Mouse (Mus musculus): ENCODE results near the gene Zcchc24. TPM values are rescaled to one million over a fixed set of nuclear protein-coding genes. Genes with fewer than 3 reads are reported as not detected.

Zcchc24 gene
- polyA plus RNA-seq, 1 experiment from 2014 or later = 19.5 TPM

DNA sequence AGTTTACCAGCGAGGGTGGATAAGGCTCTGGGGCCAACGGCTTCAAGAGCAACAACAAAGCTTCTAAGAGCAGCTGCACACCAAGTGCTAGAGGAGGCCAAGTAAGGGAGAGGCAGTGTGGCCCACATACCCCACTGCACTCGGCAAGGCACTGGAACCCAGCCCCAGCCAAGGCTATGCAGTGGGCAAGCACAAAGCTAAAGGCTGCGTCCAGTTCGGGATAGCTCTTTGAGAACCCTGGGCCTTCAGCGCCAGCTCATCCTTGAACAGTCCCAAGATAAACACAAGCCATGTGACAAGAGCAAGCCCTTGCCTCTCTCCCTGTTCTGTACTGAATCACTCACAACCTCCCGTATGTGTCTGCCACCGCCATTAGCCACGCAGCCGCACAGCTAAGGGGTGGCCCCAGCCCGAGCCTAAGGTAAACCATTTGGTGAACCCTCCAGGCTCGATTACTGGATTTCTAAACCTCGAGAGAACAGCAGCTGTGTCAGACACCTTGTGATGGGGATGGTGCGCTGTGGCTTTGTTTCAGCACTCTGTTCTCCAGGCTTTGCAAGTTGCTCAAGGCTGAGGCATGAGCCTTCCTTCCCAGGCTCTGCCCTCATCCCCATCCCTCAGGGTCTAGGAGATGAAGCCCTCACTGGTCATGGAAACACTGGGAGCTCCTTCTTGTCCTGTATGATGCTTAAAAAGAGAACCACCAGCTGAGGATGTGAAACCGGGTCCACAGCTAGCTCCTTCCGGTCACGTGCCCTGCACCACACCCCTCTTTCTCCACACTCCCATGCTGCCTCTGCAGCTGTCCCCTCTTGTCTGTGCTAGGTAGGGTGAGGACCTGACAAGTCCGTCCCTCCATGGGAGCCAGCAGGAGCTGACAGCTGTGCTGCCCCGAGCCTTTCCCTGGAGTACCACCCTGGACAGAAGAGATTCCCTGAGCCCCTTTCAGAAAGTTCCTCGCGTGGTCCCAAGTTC lies 21.6 kb downstream of the Zcchc24 start:
- ATAC-seq (replicated peaks; ENCODE audit: extremely low read depth, insufficient read depth, low FRiP score) = 0 out of 2 replicates have a peak, but pooled peaks have one; percentile 10
- WGBS = 62% methylated on average over 21 of the region's 21 CpGs
- Histone ChIP-seq H3K27me3 (ENCODE audit: control insufficient read depth, insufficient read depth, low read length) (no peaks in the 10 kb centered on the region), H3K4me2 (ENCODE audit: low read depth, low read length) (no peak overlapping the region), H3K36me3 (ENCODE audit: control insufficient read depth, insufficient read depth) (peaks cover 5% of the 10 kb centered on the region), H3K9ac (ENCODE audit: low read length) (0 out of 2 replicates have a peak overlapping the region, but pooled peaks have one; percentile 20), H3K4me1 (ENCODE audit: control insufficient read depth, insufficient read depth, low read length) (peaks cover 64% of the 10 kb centered on the region), H3K27ac (ENCODE audit: low read length) (peak overlapping the region; percentile 18; the same call in 1 of the 2 replicates), H3K4me3 (ENCODE audit: low read length) (no peak overlapping the region), H3K9me3 (replicated peaks; ENCODE audit: control insufficient read depth, low read length) (no peaks in the 10 kb centered on the region)

DNA sequence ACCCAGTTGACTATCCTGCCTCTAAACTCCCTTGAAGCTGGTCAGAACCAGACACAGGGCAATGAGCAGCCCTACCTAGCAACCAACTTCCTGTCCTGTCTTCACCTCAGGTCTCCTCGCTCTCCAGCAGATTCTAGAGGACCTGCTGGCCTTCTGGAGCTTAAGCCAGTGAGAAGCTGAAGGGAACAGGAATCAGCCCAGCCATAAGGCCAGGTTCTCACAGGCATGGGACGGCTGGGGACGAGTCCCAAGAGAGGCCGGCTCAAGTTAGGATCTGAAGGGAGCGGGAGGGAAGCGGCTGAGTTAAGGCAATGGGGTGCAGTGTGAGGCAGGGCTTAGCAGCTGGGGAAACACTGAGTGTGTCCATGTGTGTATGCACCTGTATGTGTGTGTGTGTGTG lies 22.5 kb downstream of the Zcchc24 start:
- H3K4me3 ChIP-seq (ENCODE audit: low read length) = no peak overlapping the region
- no peak overlapping the region for H3K9ac ChIP-seq (ENCODE audit: low read length)
- 87% methylated on average over 6 of the region's 6 CpGs for WGBS
- H3K27ac ChIP-seq (ENCODE audit: low read length) = peak overlapping the region; percentile 57
- no peaks in the 10 kb centered on the region for H3K9me3 ChIP-seq (replicated peaks; ENCODE audit: control insufficient read depth, low read length)
- H3K4me2 ChIP-seq (ENCODE audit: low read depth, low read length) = no peak overlapping the region
- no peaks in the 10 kb centered on the region for H3K27me3 ChIP-seq (ENCODE audit: control insufficient read depth, insufficient read depth, low read length)
- peaks cover under 1% of the 10 kb centered on the region; the same call in 1 of the 2 replicates for H3K36me3 ChIP-seq (ENCODE audit: control insufficient read depth, insufficient read depth)
- no peak for ATAC-seq (replicated peaks; ENCODE audit: extremely low read depth, insufficient read depth, low FRiP score)
- peaks cover 64% of the 10 kb centered on the region for H3K4me1 ChIP-seq (ENCODE audit: control insufficient read depth, insufficient read depth, low read length)

DNA sequence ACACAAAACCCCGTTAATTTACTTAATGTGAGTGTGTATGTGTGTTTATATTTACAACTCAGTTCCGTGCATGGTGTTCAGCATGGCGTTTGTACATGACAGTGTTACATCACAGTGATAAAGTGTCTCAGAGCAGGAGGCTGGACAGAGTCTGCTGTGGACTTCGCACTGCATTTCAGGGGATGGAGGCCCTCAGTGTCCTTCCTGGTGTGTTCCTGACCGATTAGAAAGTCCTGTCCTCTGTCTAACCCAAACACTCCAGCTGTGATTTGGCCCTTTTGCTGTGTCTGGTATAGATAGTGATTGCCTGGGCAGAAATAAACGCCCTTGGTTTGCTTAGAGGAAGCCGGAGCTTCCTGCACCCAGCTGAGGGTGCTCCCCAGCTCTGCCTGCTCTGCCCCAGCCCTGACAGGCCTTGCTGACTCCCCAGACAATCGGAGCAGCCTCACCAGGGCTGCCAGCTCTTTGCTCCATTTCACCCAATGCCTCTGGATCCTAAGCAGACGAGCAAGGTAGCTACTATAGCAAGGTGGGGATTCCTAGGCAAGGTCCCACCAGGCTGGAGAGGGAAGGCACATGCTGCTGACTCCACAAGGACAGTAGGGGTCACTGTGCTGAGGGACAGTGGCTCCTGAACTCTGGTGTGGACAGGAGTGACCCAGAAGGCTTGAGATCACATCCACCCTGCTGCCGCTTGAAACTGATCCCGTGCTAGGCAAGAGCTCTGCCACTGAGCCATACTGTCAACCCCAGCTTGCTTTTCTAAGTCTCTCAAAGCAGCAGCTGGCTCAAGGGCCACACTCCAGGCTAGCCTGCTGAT lies 23.3 kb downstream of the Zcchc24 start:
- Histone ChIP-seq H3K27me3 (ENCODE audit: control insufficient read depth, insufficient read depth, low read length) (no peaks in the 10 kb centered on the region), H3K9ac (ENCODE audit: low read length) (peak overlapping the region; percentile 44), H3K36me3 (ENCODE audit: control insufficient read depth, insufficient read depth) (peaks cover 3% of the 10 kb centered on the region; the same call in 1 of the 2 replicates), H3K4me3 (ENCODE audit: low read length) (no peak overlapping the region), H3K27ac (ENCODE audit: low read length) (peak overlapping the region; percentile 57), H3K4me2 (ENCODE audit: low read depth, low read length) (no peak overlapping the region), H3K9me3 (replicated peaks; ENCODE audit: control insufficient read depth, low read length) (no peaks in the 10 kb centered on the region), H3K4me1 (ENCODE audit: control insufficient read depth, insufficient read depth, low read length) (peaks cover 63% of the 10 kb centered on the region)
- WGBS = 41% methylated on average over 11 of the region's 11 CpGs
- ATAC-seq (replicated peaks; ENCODE audit: extremely low read depth, insufficient read depth, low FRiP score) = no peak; the same call in 1 of the 2 replicates

DNA sequence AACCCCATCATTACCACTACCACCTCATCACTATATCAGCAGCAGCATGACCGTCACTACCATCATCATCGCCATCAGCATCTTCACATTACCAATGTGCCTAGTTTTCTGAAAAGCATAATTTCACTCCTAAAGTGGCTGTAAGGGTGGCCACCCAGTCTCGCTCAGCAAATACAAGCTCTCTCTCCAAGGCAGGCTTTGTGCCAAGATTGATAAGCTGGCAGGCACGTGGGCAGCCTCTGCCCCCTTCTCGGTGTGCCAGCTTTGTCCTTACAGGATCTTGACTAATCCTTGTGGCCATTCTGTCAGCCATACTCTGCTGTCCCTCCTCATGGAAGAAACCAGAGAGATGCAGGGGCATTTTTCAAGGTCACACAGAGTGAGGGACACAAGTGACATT lies 25.9 kb downstream of the Zcchc24 start:
- peak overlapping the region; percentile 40 for H3K27ac ChIP-seq (ENCODE audit: low read length)

DNA sequence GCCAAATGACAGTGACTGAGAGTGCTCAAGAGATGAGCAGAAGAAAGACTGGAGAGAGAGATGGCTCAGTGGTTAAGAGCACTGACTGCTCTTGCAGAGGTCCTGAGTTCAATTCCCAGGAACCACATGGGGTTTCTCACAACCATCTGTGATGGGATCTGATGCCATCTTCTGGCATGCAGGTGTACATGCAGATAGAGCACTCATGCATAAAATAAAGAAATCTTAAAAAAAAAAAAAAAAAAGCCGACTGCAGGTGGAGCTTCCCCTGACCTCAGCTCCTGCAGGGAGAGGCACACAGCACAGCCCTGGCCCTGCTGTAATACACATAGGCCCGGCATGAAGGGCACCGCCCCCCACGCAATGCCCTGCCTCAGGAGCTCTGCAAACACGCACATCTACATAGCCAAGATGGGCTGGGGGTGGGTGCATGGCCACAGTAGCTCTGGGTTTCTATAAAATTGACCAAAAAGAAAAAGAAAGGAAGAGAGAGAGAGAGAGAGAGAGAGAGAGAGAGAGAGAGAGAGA lies 26.9 kb downstream of the Zcchc24 start:
- Histone ChIP-seq H3K4me1 (ENCODE audit: control insufficient read depth, insufficient read depth, low read length) (peaks cover 60% of the 10 kb centered on the region), H3K9me3 (replicated peaks; ENCODE audit: control insufficient read depth, low read length) (no peaks in the 10 kb centered on the region), H3K4me3 (ENCODE audit: low read length) (no peak overlapping the region), H3K4me2 (ENCODE audit: low read depth, low read length) (no peak overlapping the region), H3K27me3 (ENCODE audit: control insufficient read depth, insufficient read depth, low read length) (no peaks in the 10 kb centered on the region), H3K9ac (ENCODE audit: low read length) (no peak overlapping the region), H3K36me3 (ENCODE audit: control insufficient read depth, insufficient read depth) (peaks cover 8% of the 10 kb centered on the region; the same call in 1 of the 2 replicates), H3K27ac (ENCODE audit: low read length) (no peak overlapping the region)
- ATAC-seq (replicated peaks; ENCODE audit: extremely low read depth, insufficient read depth, low FRiP score) = no peak
- 74% methylated on average over 5 of the region's 5 CpGs for WGBS

More for the DNA sequence above, 25.9 kb downstream of the Zcchc24 start:
- H3K4me3 ChIP-seq (ENCODE audit: low read length) = no peak overlapping the region
- no peaks in the 10 kb centered on the region for H3K27me3 ChIP-seq (ENCODE audit: control insufficient read depth, insufficient read depth, low read length)
- peaks cover 3% of the 10 kb centered on the region; the same call in 1 of the 2 replicates for H3K36me3 ChIP-seq (ENCODE audit: control insufficient read depth, insufficient read depth)
- no peaks in the 10 kb centered on the region for H3K9me3 ChIP-seq (replicated peaks; ENCODE audit: control insufficient read depth, low read length)
- 62% methylated on average over 5 of the region's 5 CpGs for WGBS
- H3K4me1 ChIP-seq (ENCODE audit: control insufficient read depth, insufficient read depth, low read length) = peaks cover 59% of the 10 kb centered on the region
- no peak overlapping the region for H3K9ac ChIP-seq (ENCODE audit: low read length)
- ATAC-seq (replicated peaks; ENCODE audit: extremely low read depth, insufficient read depth, low FRiP score) = no peak
- H3K4me2 ChIP-seq (ENCODE audit: low read depth, low read length) = no peak overlapping the region

DNA sequence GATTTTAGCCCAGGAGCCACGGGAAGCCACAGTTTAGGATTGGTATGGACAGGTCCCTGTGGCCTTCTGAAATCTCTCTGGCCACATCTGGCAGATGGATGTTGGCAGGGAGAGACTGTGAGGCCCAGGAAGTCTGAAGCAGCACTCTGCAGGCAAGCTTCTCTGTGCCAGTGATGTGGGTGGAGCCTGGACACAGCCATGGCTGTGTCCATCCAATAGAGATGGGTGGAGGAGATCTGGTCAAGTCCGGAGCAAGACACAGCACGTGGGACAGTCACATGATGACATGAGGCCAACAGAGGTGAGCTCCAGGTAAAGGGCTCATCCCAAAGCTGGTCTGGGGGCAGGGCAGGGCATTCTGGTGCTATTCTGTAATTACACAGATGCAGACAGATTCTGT lies 27.6 kb downstream of the Zcchc24 start:
- H3K9ac ChIP-seq (ENCODE audit: low read length) = no peak overlapping the region
- no peak overlapping the region for H3K4me3 ChIP-seq (ENCODE audit: low read length)
- no peak for ATAC-seq (replicated peaks; ENCODE audit: extremely low read depth, insufficient read depth, low FRiP score)
- peaks cover 60% of the 10 kb centered on the region for H3K4me1 ChIP-seq (ENCODE audit: control insufficient read depth, insufficient read depth, low read length)
- H3K9me3 ChIP-seq (replicated peaks; ENCODE audit: control insufficient read depth, low read length) = no peaks in the 10 kb centered on the region
- no peak overlapping the region for H3K27ac ChIP-seq (ENCODE audit: low read length)
- H3K4me2 ChIP-seq (ENCODE audit: low read depth, low read length) = no peak overlapping the region
- WGBS = 74% methylated on average over 3 of the region's 3 CpGs
- peaks cover 8% of the 10 kb centered on the region; the same call in 1 of the 2 replicates for H3K36me3 ChIP-seq (ENCODE audit: control insufficient read depth, insufficient read depth)
- no peaks in the 10 kb centered on the region for H3K27me3 ChIP-seq (ENCODE audit: control insufficient read depth, insufficient read depth, low read length)

DNA sequence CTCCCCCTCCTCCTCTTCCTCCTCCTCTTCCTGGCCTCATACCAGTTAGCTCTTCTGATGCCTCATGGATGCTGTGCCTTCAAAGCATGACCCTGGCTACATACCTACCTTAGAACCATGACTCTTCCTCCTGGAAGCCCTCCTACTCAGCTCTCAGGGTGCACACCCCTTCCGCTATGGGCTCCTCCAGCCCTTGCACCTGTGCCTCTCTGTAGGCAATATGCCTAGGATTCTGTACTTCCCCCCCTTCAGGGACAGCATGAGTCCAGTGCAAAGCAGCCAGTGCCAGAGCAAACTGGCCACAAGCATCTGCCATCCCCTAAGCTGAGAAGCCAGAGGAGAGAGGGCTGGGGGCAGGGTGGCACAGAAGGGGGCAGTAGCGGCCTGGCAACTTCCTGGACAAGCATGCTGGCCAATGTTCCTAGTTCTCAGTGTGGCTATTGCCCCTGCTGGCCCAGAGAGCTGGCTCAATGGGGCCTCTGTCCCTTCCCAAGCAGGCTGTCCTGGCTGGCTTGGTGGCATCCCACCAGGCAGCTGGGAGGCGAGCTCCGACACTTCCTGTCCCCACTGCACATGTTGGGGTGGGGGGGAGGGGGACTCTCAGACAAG lies 28.8 kb downstream of the Zcchc24 start:
- ATAC-seq (replicated peaks; ENCODE audit: extremely low read depth, insufficient read depth, low FRiP score) = no peak
- 74% methylated on average over 4 of the region's 4 CpGs for WGBS
- Histone ChIP-seq H3K4me3 (ENCODE audit: low read length) (no peak overlapping the region), H3K27ac (ENCODE audit: low read length) (no peak overlapping the region), H3K4me1 (ENCODE audit: control insufficient read depth, insufficient read depth, low read length) (peaks cover 60% of the 10 kb centered on the region), H3K27me3 (ENCODE audit: control insufficient read depth, insufficient read depth, low read length) (no peaks in the 10 kb centered on the region), H3K36me3 (ENCODE audit: control insufficient read depth, insufficient read depth) (peaks cover 8% of the 10 kb centered on the region; the same call in 1 of the 2 replicates), H3K4me2 (ENCODE audit: low read depth, low read length) (no peak overlapping the region), H3K9me3 (replicated peaks; ENCODE audit: control insufficient read depth, low read length) (no peaks in the 10 kb centered on the region), H3K9ac (ENCODE audit: low read length) (no peak overlapping the region)

DNA sequence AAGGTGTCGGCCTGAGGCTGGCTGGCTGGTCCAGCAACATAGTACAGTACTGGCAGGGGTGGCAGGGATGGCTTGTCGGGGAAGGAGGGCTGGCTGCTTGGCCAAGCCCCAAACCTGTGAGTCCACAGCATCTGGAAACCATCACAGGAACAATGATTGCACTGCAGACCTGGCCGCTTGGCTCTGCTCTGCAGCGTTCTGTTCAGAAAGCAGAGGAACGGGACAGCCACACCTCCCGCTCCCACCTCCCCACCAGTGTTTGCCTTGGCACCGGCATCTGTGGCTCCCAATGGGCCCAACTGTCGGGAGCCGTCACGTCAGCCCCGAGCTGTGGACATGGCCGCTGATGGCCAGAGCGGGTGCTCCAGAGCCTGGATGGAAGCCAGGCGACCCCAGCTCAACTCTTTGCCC lies 30.2 kb downstream of the Zcchc24 start:
- peak; percentile 71 for ATAC-seq (replicated peaks; ENCODE audit: extremely low read depth, insufficient read depth, low FRiP score)
- H3K36me3 ChIP-seq (ENCODE audit: control insufficient read depth, insufficient read depth) = peaks cover 8% of the 10 kb centered on the region; the same call in 1 of the 2 replicates
- H3K9me3 ChIP-seq (replicated peaks; ENCODE audit: control insufficient read depth, low read length) = no peaks in the 10 kb centered on the region
- H3K27ac ChIP-seq (ENCODE audit: low read length) = peak overlapping the region; percentile 74
- H3K27me3 ChIP-seq (ENCODE audit: control insufficient read depth, insufficient read depth, low read length) = no peaks in the 10 kb centered on the region
- peak overlapping the region; percentile 37 for H3K9ac ChIP-seq (ENCODE audit: low read length)
- H3K4me1 ChIP-seq (ENCODE audit: control insufficient read depth, insufficient read depth, low read length) = peaks cover 68% of the 10 kb centered on the region
- 20% methylated on average over 14 of the region's 14 CpGs for WGBS
- H3K4me2 ChIP-seq (ENCODE audit: low read depth, low read length) = 0 out of 2 replicates have a peak overlapping the region, but pooled peaks have one; percentile 6
- no peak overlapping the region for H3K4me3 ChIP-seq (ENCODE audit: low read length)
